Mouse (Mus musculus) lung, adult 2 months (tissue): ENCODE measurements at regions not wholly inside any gene's neighbourhood (a gene's known extent, or its start where the extent isn't known, plus 50 kb on each side); places are given as distances from the start of the nearest gene placed in this dataset.

Source experiments
- CTCF ChIP-seq: fragments of 200-500 bp; IDR thresholded peaks from 2 replicates; pipeline ENCODE4 v1.5.1; 2011; ENCODE audit warnings: mild to moderate bottlenecking, low read length, control low read depth; ENCODE audit not compliant: insufficient read depth
- POLR2A ChIP-seq: fragments of 200-500 bp; IDR thresholded peaks from 2 replicates; pipeline ENCODE4 v1.6.1; 2011; ENCODE audit warnings: low read depth, mild to moderate bottlenecking, control low read depth, low read length, borderline replicate concordance; ENCODE audit errors: extremely low read depth

DNA sequence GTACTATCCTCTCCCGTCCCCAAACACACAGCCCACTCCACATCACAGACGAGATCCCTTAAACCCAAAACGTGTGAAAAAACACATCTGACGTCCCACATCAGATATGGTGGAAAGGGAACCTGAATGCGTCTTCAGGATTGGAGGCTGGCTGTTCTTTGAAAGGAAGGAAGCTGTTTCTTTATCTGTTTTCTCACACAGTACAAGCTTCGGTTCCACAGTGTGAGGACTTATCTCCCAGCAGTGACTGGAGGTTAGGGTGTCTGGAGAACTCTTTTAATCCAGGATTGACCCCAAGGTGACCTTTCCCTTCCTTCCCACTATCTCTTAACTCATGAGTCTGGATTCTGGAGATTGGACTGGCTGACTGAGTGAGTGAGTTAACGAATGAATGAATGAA is 225.8 kb upstream of the Klf3 start:
- TF ChIP-seq CTCF (no peak), POLR2A (no peak)
